Mouse (Mus musculus) hindbrain, postnatal 0 days (tissue): ENCODE measurements around the gene Aurkb. TPM values are rescaled to one million over a fixed set of nuclear protein-coding genes. Genes with fewer than 3 reads are reported as not detected.

Source experiments
- ATAC-seq: fragments of 200-750 bp; cut with Nextera tagmentation; 2 replicates; pipeline ENCODE4 v1.8.0; 2017; ENCODE audit warnings: mild to moderate bottlenecking, moderate TSS enrichment, moderate library complexity
- DNase-seq: peaks from one replicate; pipeline ENCODE4 v3.0.0-alpha.2; 2015; ENCODE audit warnings: low spot score
- H3K27ac ChIP-seq: fragments of 300-500 bp; sonication (generic); 2 replicates; pipeline ENCODE4 v1.5.1; 2014; ENCODE audit warnings: mild to moderate bottlenecking
- H3K27me3 ChIP-seq: fragments of 300-500 bp; sonication (generic); 2 replicates; pipeline ENCODE4 v1.6.1; 2014; ENCODE audit warnings: low read length, mixed read lengths; ENCODE audit not compliant: insufficient read depth
- H3K36me3 ChIP-seq: fragments of 300-500 bp; sonication (generic); 2 replicates; pipeline ENCODE4 v1.6.1; 2014; ENCODE audit warnings: low read length, mixed read lengths; ENCODE audit not compliant: insufficient read depth
- H3K4me1 ChIP-seq: fragments of 300-500 bp; sonication (generic); 2 replicates; pipeline ENCODE4 v1.6.1; 2014; ENCODE audit warnings: antibody characterized with exemption, low read length, mixed read lengths; ENCODE audit not compliant: insufficient read depth
- H3K4me2 ChIP-seq: fragments of 300-500 bp; sonication (generic); 2 replicates; pipeline ENCODE4 v1.6.1; 2014; ENCODE audit warnings: low read depth, mild to moderate bottlenecking, low read length, moderate library complexity, mixed read lengths
- H3K4me3 ChIP-seq: fragments of 300-500 bp; sonication (generic); 2 replicates; pipeline ENCODE4 v1.5.1; 2014; ENCODE audit warnings: low read length
- H3K9ac ChIP-seq: fragments of 300-500 bp; sonication (generic); replicated peaks from 2 replicates; pipeline ENCODE4 v1.6.1; 2014; ENCODE audit warnings: mild to moderate bottlenecking, low read length, moderate library complexity, mixed read lengths
- H3K9me3 ChIP-seq: fragments of 300-500 bp; sonication (generic); 2 replicates; pipeline ENCODE4 v1.6.1; 2016; ENCODE audit warnings: low read length, mixed read lengths
- CTCF ChIP-seq: IDR thresholded peaks from 2 replicates; pipeline ENCODE4 v1.5.1; 2016; ENCODE audit warnings: antibody characterized with exemption, control low read depth, low read depth
- WGBS: fragments of 180-500 bp; shearing (Covaris S2); extraction: QIAGEN DNeasy Blood & Tissue Kit; methylation state at CpG from one replicate; pipeline ENCODE4 v1.1.7; 2014; 5-methylcytosine and 5-hydroxymethylcytosine counted together
- polyA plus RNA-seq: library from polyadenylated mRNA; unstranded; fragments of >200 nt; fragmentation: Nextera tagmentation; extraction: Ambion mirVana; gene quantifications from 2 replicates; pipeline ENCODE4 v1.2.1, GENCODE M21; 2015
- total RNA-seq: library from RNA; depleted of rRNA; stranded (reverse); fragments of >200 nt; gene quantifications from 2 replicates; pipeline ENCODE4 v1.2.3, GENCODE M21; 2014

Aurkb gene
- total and polyA plus RNA-seq, 2 experiments from 2014 or later, result 21.6 to 24.8 TPM

GRCm38 (mm10) chr11:69073065-69073888 is 27.8 kb downstream of the Aurkb start:
- under 1% methylated on average over 14 of the region's 14 CpGs for WGBS
- Histone ChIP-seq H3K27me3 (no peaks in the 10 kb centered on the region), H3K4me2 (peak overlapping the region; percentile 61), H3K36me3 (no peaks in the 10 kb centered on the region), H3K9ac (peak overlapping the region; percentile 59), H3K27ac (peak overlapping the region; percentile 97), H3K9me3 (no peaks in the 10 kb centered on the region), H3K4me3 (peak overlapping the region; percentile 32), H3K4me1 (peaks cover 8% of the 10 kb centered on the region; the same call in 1 of the 2 replicates)
- no peak; the same call in 1 of the 2 replicates for TF ChIP-seq CTCF
- DNase-seq, result peak; percentile 97
- ATAC-seq, result peak; percentile 82

- Histone ChIP-seq H3K27ac (peak overlapping the region; percentile 97; the same call in 1 of the 2 replicates), H3K4me3 (no peak overlapping the region), H3K4me1 (peaks cover 8% of the 10 kb centered on the region; the same call in 1 of the 2 replicates), H3K27me3 (no peaks in the 10 kb centered on the region), H3K4me2 (peak overlapping the region; percentile 61; the same call in 1 of the 2 replicates), H3K9me3 (no peaks in the 10 kb centered on the region), H3K36me3 (no peaks in the 10 kb centered on the region), H3K9ac (0 out of 2 replicates have a peak overlapping the region, but pooled peaks have one; percentile 17)
- TF ChIP-seq CTCF, result no peak
- WGBS, result 35% methylated on average over 6 of the region's 6 CpGs
- no peak for ATAC-seq
- no peak for DNase-seq
Observed at GRCm38 (mm10) chr11:69073951-69074775, 28.7 kb downstream of the Aurkb start.

GRCm38 (mm10) chr11:69074776-69075069 is 29.3 kb downstream of the Aurkb start:
- 45% methylated on average over 2 of the region's 2 CpGs for WGBS
- no peak overlapping the region for H3K4me3 ChIP-seq
- no peak overlapping the region for H3K9ac ChIP-seq
- no peaks in the 10 kb centered on the region for H3K27me3 ChIP-seq
- no peaks in the 10 kb centered on the region for H3K36me3 ChIP-seq
- no peak for DNase-seq
- no peak for ATAC-seq
- H3K9me3 ChIP-seq, result no peaks in the 10 kb centered on the region
- no peak overlapping the region for H3K4me2 ChIP-seq
- H3K27ac ChIP-seq, result no peak overlapping the region
- H3K4me1 ChIP-seq, result peaks cover 8% of the 10 kb centered on the region; the same call in 1 of the 2 replicates
- TF ChIP-seq CTCF, result no peak

GRCm38 (mm10) chr11:69075764-69076479 is 30.5 kb downstream of the Aurkb start:
- H3K9me3 ChIP-seq, result no peaks in the 10 kb centered on the region
- H3K27me3 ChIP-seq, result no peaks in the 10 kb centered on the region
- DNase-seq (no peak), ATAC-seq (no peak)
- WGBS, result 48% methylated on average over 8 of the region's 9 CpGs
- no peak overlapping the region for H3K9ac ChIP-seq
- no peak for TF ChIP-seq CTCF
- peaks cover 6% of the 10 kb centered on the region; the same call in 1 of the 2 replicates for H3K4me1 ChIP-seq
- H3K4me2 ChIP-seq, result no peak overlapping the region
- no peak overlapping the region for H3K4me3 ChIP-seq
- H3K36me3 ChIP-seq, result no peaks in the 10 kb centered on the region
- H3K27ac ChIP-seq, result no peak overlapping the region

- Histone ChIP-seq H3K9me3 (no peaks in the 10 kb centered on the region), H3K36me3 (no peaks in the 10 kb centered on the region), H3K9ac (no peak overlapping the region), H3K27me3 (no peaks in the 10 kb centered on the region), H3K4me3 (no peak overlapping the region), H3K27ac (no peak overlapping the region), H3K4me2 (no peak overlapping the region), H3K4me1 (peaks cover under 1% of the 10 kb centered on the region; the same call in 1 of the 2 replicates)
- WGBS, result 51% methylated on average over 5 of the region's 5 CpGs
- ATAC-seq, result no peak
- TF ChIP-seq CTCF, result no peak
- DNase-seq, result peak; percentile 64
Observed at GRCm38 (mm10) chr11:69076572-69076971, 31.1 kb downstream of the Aurkb start.

- no peak overlapping the region for H3K27ac ChIP-seq
- no peak overlapping the region for H3K4me3 ChIP-seq
- H3K9ac ChIP-seq, result no peak overlapping the region
- no peaks in the 10 kb centered on the region for H3K9me3 ChIP-seq
- DNase-seq, result no peak
- WGBS, result 90% methylated on average over 9 of the region's 9 CpGs
- H3K4me1 ChIP-seq, result no peaks in the 10 kb centered on the region; the same call in 1 of the 2 replicates
- H3K27me3 ChIP-seq, result no peaks in the 10 kb centered on the region
- no peak for ATAC-seq
- no peaks in the 10 kb centered on the region for H3K36me3 ChIP-seq
- TF ChIP-seq CTCF, result no peak
- H3K4me2 ChIP-seq, result no peak overlapping the region
Observed at GRCm38 (mm10) chr11:69077316-69077715, 31.9 kb downstream of the Aurkb start.
